Mouse (Mus musculus) olfactory bulb, adult 2 months (tissue): ENCODE results near the gene C330007P06Rik.

Experiments used
- CTCF ChIP-seq: fragments of 200-500 bp; IDR thresholded peaks from 2 replicates; pipeline ENCODE4 v1.5.1; 2012; ENCODE audit warnings: low read depth, mild to moderate bottlenecking, low read length, moderate library complexity; ENCODE audit not compliant: insufficient read depth
- POLR2A ChIP-seq: fragments of 200-500 bp; IDR thresholded peaks from 2 replicates; pipeline ENCODE4 v1.6.1; 2012; ENCODE audit warnings: mild to moderate bottlenecking, low read depth, low read length, moderate library complexity; ENCODE audit not compliant: insufficient read depth

GRCm38 (mm10) chrX:36799131-36799879, 74.6 kb downstream of the C330007P06Rik start:
- TF ChIP-seq CTCF, result no peak
- TF ChIP-seq POLR2A, result no peak
